In genomic region chr8:79295276-79296105, GRCm38 (mm10) we compare ENCODE assay signal across 8 mouse cellular contexts. TPM values are rescaled to one million over a fixed set of nuclear protein-coding genes. Genes with fewer than 3 reads are reported as not detected.
DNase-seq lines count a peak whose midpoint lies in the region; ATAC-seq and TF ChIP-seq lines count a peak whose summit lies in the region.

No protein-coding gene starts in this region.

- peak overlapping the region; percentile 86 for H3K4me2 ChIP-seq in hindbrain, embryonic 15.5 days
- peak overlapping the region; percentile 79 for H3K4me2 ChIP-seq in midbrain, postnatal 0 days (ENCODE audit: low read depth, low read length, poor library complexity, severe bottlenecking)

- no peaks in the 10 kb centered on the region for H3K9me3 ChIP-seq in hindbrain, embryonic 15.5 days
- H3K9me3 ChIP-seq in midbrain, postnatal 0 days (ENCODE audit: low read length): no peaks in the 10 kb centered on the region

- no peak for ATAC-seq in hindbrain, embryonic 15.5 days (ENCODE audit: low FRiP score, low read depth)
- ATAC-seq in midbrain, postnatal 0 days (ENCODE audit: low FRiP score): no peak
- ATAC-seq in erythroid progenitor cell, adult 5-6 weeks (replicated peaks; ENCODE audit: low FRiP score, poor library complexity, severe bottlenecking): no peak

- no peak for TF ChIP-seq CTCF in lung, adult 2 months (IDR thresholded peaks at IDR 0.05; ENCODE audit: insufficient read depth, low read length)
- 0 out of 2 replicates have a peak, but pooled peaks have one; percentile 8 for TF ChIP-seq CTCF in midbrain, postnatal 0 days (IDR thresholded peaks at IDR 0.05)

- H3K9ac ChIP-seq in hindbrain, embryonic 15.5 days: peak overlapping the region; percentile 83
- H3K9ac ChIP-seq in midbrain, postnatal 0 days (replicated peaks; ENCODE audit: low read length, poor library complexity, severe bottlenecking): peak overlapping the region; percentile 61

- no peaks in the 10 kb centered on the region for H3K27me3 ChIP-seq in hindbrain, embryonic 15.5 days
- no peaks in the 10 kb centered on the region for H3K27me3 ChIP-seq in midbrain, postnatal 0 days (ENCODE audit: insufficient read depth, low read length)

- peaks cover 7% of the 10 kb centered on the region for H3K4me1 ChIP-seq in lung, adult 2 months (ENCODE audit: control insufficient read depth, insufficient read depth, low read length)
- H3K4me1 ChIP-seq in brown adipose tissue, adult 24 weeks (ENCODE audit: control insufficient read depth, insufficient read depth, insufficient read length, low read length): peaks cover 14% of the 10 kb centered on the region; the same call in 1 of the 2 replicates
- H3K4me1 ChIP-seq in hindbrain, embryonic 15.5 days (replicated peaks): peaks cover 32% of the 10 kb centered on the region
- peaks cover 9% of the 10 kb centered on the region for H3K4me1 ChIP-seq in midbrain, postnatal 0 days (ENCODE audit: insufficient read depth, low read length)

- no peak for TF ChIP-seq POLR2A in lung, adult 2 months (IDR thresholded peaks at IDR 0.05; ENCODE audit: borderline replicate concordance, extremely low read depth, low read depth, low read length)

- peak overlapping the region; percentile 93 for H3K27ac ChIP-seq in brown adipose tissue, adult 24 weeks (replicated peaks; ENCODE audit: low read depth, low read length)
- H3K27ac ChIP-seq in hindbrain, embryonic 15.5 days (replicated peaks): peak overlapping the region; percentile 97
- H3K27ac ChIP-seq in midbrain, postnatal 0 days (ENCODE audit: low read depth, low read length): peak overlapping the region; percentile 94

- no peaks in the 10 kb centered on the region for H3K36me3 ChIP-seq in hindbrain, embryonic 15.5 days
- no peaks in the 10 kb centered on the region for H3K36me3 ChIP-seq in midbrain, postnatal 0 days (ENCODE audit: insufficient read depth, low read length)

- WGBS in lung, adult 2 months: 14% methylated on average over 18 of the region's 18 CpGs
- WGBS in hindbrain, embryonic 15.5 days: 16% methylated on average over 18 of the region's 18 CpGs
- WGBS in midbrain, postnatal 0 days: 15% methylated on average over 18 of the region's 18 CpGs

- DNase-seq in lung, adult 2 months: no peak
- no peak for DNase-seq in lung, postnatal 14 days
- DNase-seq in midbrain, postnatal 0 days (ENCODE audit: low spot score): no peak
- DNase-seq in adrenal gland, adult 18-20 months (ENCODE audit: low spot score in 2 of 2): no peak
- no peak for DNase-seq in adrenal gland, postnatal 36 days

- peak overlapping the region; percentile 77 for H3K4me3 ChIP-seq in lung, adult 2 months (replicated peaks; ENCODE audit: extremely low read depth, low read depth, low read length)
- H3K4me3 ChIP-seq in brown adipose tissue, adult 24 weeks (ENCODE audit: insufficient read depth, low read depth, low read length): peak overlapping the region; percentile 94
- peak overlapping the region; percentile 74 for H3K4me3 ChIP-seq in hindbrain, embryonic 15.5 days
- H3K4me3 ChIP-seq in midbrain, postnatal 0 days (ENCODE audit: low read depth, low read length): peak overlapping the region; percentile 68

RNA-seq across cellular contexts. Expression of gene Mmaa, which starts 0.8 kb away (rescaled TPM):
- polyA plus RNA-seq in lung, adult 2 months (2012; rRNA removed): 2.9 and 6.4 TPM in 2 replicates
- 71.0 and 71.4 TPM in 2 replicates for polyA plus RNA-seq in brown adipose tissue, adult 24 weeks (2012; ENCODE audit: insufficient read depth, insufficient read length, missing spikeins)
- polyA plus RNA-seq in hindbrain, embryonic 15.5 days (2015; fragmentation: Nextera tagmentation; extraction: Ambion mirVana): 16.7 and 17.8 TPM in 2 replicates
- 9.4 and 14.2 TPM in 2 replicates for total RNA-seq in midbrain, postnatal 0 days (2014; rRNA removed)
- 11.3 and 11.8 TPM in 2 replicates for polyA plus RNA-seq in midbrain, postnatal 0 days (2015; fragmentation: Nextera tagmentation; extraction: Ambion mirVana)
- total RNA-seq in adrenal gland, adult 18-20 months (2021): 10 to 100 TPM; 34.1 to 41.7 TPM
- total RNA-seq in adrenal gland, postnatal 36 days (2021): 10 to 100 TPM; 31.2 to 32.9 TPM
- total RNA-seq in erythroid progenitor cell, adult 5-6 weeks (2015; ENCODE audit: low replicate concordance): 1.7 and 4.7 TPM in 2 replicates
- 0.98 and 4.2 TPM in 2 replicates for total RNA-seq in erythroid progenitor cell, adult 5-6 weeks (2017; ENCODE audit: low replicate concordance)

RNA-seq across cellular contexts. Expression of gene 1700011L22Rik, which starts 47.1 kb away (rescaled TPM):
- polyA plus RNA-seq in lung, adult 2 months (2012; rRNA removed): not detected in 2 replicates
- polyA plus RNA-seq in brown adipose tissue, adult 24 weeks (2012; ENCODE audit: insufficient read depth, insufficient read length, missing spikeins): not detected in 2 replicates
- polyA plus RNA-seq in hindbrain, embryonic 15.5 days (2015; fragmentation: Nextera tagmentation; extraction: Ambion mirVana): not detected in 2 replicates
- not detected in 2 replicates for total RNA-seq in midbrain, postnatal 0 days (2014; rRNA removed)
- not detected in 2 replicates for polyA plus RNA-seq in midbrain, postnatal 0 days (2015; fragmentation: Nextera tagmentation; extraction: Ambion mirVana)
- not detected for total RNA-seq in adrenal gland, adult 18-20 months (2021)
- not detected for total RNA-seq in adrenal gland, postnatal 36 days (2021)
- total RNA-seq in erythroid progenitor cell, adult 5-6 weeks (2015; ENCODE audit: low replicate concordance): not detected in 2 replicates
- total RNA-seq in erythroid progenitor cell, adult 5-6 weeks (2017; ENCODE audit: low replicate concordance): not detected in 2 replicates
